Mouse (Mus musculus): ENCODE results near the gene Cyp2f2.

DNA sequence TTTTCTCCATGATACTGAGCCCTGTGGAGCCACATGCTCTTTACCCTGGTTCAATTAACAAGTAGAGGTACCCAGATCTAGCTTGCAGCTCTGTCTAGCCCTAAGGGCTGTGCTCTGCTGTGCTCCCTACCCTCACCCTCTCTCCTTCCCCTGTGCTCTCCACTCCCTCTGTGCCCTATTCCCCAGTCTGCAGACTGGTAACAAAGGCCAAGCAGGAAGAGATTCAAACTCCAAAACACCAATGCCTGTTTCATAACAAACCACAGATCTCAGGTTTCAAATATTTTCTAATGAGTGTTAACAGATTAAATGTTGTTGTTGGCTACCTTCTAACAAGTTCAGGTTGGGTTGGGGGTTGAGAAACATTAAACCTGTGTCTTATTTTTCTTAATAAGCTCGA, 41.1 kb upstream of the Cyp2f2 start:
- TF ChIP-seq CTCF (IDR thresholded peaks at IDR 0.05; ENCODE audit: borderline replicate concordance, extremely low read depth, insufficient read depth, insufficient read length): no peak
- no peak for TF ChIP-seq POLR2A (IDR thresholded peaks at IDR 0.05; ENCODE audit: borderline replicate concordance, extremely low read depth, insufficient read depth, insufficient read length, poor library complexity, severe bottlenecking)
